Mouse (Mus musculus) midbrain, embryonic 15.5 days (tissue): ENCODE measurements around the gene Tbxa2r. TPM values are rescaled to one million over a fixed set of nuclear protein-coding genes. Genes with fewer than 3 reads are reported as not detected.

Experiments
- ATAC-seq: fragments of 200-750 bp; cut with Nextera tagmentation; replicated peaks from 2 replicates; pipeline ENCODE4 v1.8.0; 2017; ENCODE audit warnings: moderate TSS enrichment
- H3K27ac ChIP-seq: fragments of 300-500 bp; sonication (generic); 2 replicates; pipeline ENCODE4 v1.5.1; 2015; ENCODE audit warnings: mild to moderate bottlenecking, inconsistent platforms
- H3K27me3 ChIP-seq: fragments of 300-500 bp; sonication (generic); replicated peaks from 2 replicates; pipeline ENCODE4 v1.6.1; 2015; ENCODE audit warnings: inconsistent platforms
- H3K36me3 ChIP-seq: fragments of 300-500 bp; sonication (generic); replicated peaks from 2 replicates; pipeline ENCODE4 v1.6.1; 2015; ENCODE audit warnings: inconsistent platforms
- H3K4me1 ChIP-seq: fragments of 300-500 bp; sonication (generic); 2 replicates; pipeline ENCODE4 v1.6.1; 2015; ENCODE audit warnings: inconsistent platforms
- H3K4me2 ChIP-seq: fragments of 300-500 bp; sonication (generic); 2 replicates; pipeline ENCODE4 v1.6.1; 2015; ENCODE audit warnings: inconsistent platforms, mild to moderate bottlenecking, moderate library complexity
- H3K4me3 ChIP-seq: fragments of 300-500 bp; sonication (generic); 2 replicates; pipeline ENCODE4 v1.5.1; 2015; ENCODE audit warnings: mild to moderate bottlenecking, inconsistent platforms
- H3K9ac ChIP-seq: fragments of 300-500 bp; sonication (generic); 2 replicates; pipeline ENCODE4 v1.6.1; 2015; ENCODE audit warnings: mild to moderate bottlenecking, inconsistent platforms
- H3K9me3 ChIP-seq: fragments of 300-500 bp; sonication (generic); 2 replicates; pipeline ENCODE4 v1.6.1; 2016; ENCODE audit warnings: inconsistent platforms
- WGBS: fragments of 180-500 bp; shearing (Covaris S2); methylation state at CpG from one replicate; pipeline ENCODE4 v1.1.7; 2015; ENCODE audit warnings: mixed read lengths; 5-methylcytosine and 5-hydroxymethylcytosine counted together
- polyA plus RNA-seq: library from polyadenylated mRNA; unstranded; fragments of >200 nt; fragmentation: Nextera tagmentation; extraction: Ambion mirVana; gene quantifications from 2 replicates; pipeline ENCODE4 v1.2.1, GENCODE M21; 2015

The Tbxa2r gene
- polyA plus RNA-seq, 1 experiment from 2014 or later = 5.7 TPM

GRCm38 (mm10) chr10:81317273-81317672 lies 11.3 kb upstream of the Tbxa2r start:
- Histone ChIP-seq H3K36me3 (peaks cover 44% of the 10 kb centered on the region), H3K4me2 (peak overlapping the region; percentile 20)

DNA sequence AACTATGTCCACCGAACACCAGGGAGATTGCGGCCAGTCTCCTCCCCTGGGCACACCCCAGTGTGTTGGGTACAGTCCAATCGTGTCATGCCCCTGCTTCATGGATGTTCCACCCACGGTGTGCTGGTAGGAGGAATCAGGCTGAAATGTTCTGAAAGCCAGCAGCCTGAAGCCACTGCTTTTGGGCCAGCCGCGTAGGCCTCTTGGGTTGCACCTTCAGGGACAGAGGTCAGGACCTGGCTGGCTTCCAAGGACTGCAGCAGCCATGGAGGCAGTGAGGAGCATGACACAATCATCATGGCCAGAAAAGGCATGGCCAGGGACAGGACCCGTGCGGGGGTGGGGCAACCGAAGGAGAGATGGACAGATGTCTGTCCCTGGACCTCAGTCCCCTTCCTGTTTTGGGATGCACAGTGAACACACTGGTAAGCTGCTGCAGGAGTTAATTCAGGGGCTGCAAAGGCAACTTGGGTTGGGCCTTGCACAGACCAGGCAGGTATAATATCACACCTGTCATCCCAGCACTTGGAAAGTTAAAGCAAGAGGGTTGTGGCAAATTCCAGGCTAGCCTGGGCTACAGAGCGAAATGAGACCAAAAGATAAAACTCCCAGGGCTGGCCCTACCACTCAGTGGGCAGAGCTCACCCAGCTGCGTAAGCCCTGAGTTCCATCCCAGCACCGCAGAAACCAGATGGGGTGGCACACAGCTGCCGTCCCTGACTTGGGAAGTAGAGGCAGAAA lies 9.8 kb upstream of the Tbxa2r start:
- H3K4me3 ChIP-seq = no peak overlapping the region
- H3K9me3 ChIP-seq = no peaks in the 10 kb centered on the region
- 91% methylated on average over 13 of the region's 13 CpGs for WGBS
- no peak for ATAC-seq
- peak overlapping the region; percentile 36; the same call in 1 of the 2 replicates for H3K9ac ChIP-seq
- H3K36me3 ChIP-seq = peaks cover 38% of the 10 kb centered on the region
- H3K4me1 ChIP-seq = peaks cover 23% of the 10 kb centered on the region
- no peak overlapping the region for H3K27ac ChIP-seq
- peak overlapping the region; percentile 79; the same call in 1 of the 2 replicates for H3K4me2 ChIP-seq
- no peaks in the 10 kb centered on the region for H3K27me3 ChIP-seq

More at GRCm38 (mm10) chr10:81317273-81317672, 11.3 kb upstream of the Tbxa2r start:
- 12% methylated on average over 20 of the region's 20 CpGs for WGBS
- no peak overlapping the region for H3K4me3 ChIP-seq
- H3K27me3 ChIP-seq = no peaks in the 10 kb centered on the region
- H3K9ac ChIP-seq = no peak overlapping the region
- H3K9me3 ChIP-seq = no peaks in the 10 kb centered on the region
- peaks cover 21% of the 10 kb centered on the region for H3K4me1 ChIP-seq
- no peak overlapping the region for H3K27ac ChIP-seq
- no peak for ATAC-seq

DNA sequence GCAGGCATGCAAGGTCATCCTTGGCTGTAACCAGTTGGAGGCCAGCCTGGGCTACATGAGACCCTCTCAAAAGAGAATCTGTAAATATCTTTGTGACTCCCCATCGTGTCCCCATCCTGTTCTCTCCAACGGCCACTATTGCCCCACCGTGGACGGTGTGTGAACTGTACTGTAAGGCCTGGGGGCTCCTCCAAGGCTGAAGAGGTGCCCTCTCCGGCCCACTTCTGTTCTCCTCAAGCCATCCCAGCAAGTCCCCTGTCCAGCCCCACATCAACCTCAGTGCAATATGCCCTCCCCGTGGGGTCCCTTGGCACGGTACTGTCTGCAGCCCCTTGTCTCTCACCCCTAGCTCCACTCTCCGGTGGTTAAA lies 9.2 kb upstream of the Tbxa2r start:
- no peaks in the 10 kb centered on the region for H3K9me3 ChIP-seq
- peak overlapping the region; percentile 79 for H3K4me2 ChIP-seq
- H3K36me3 ChIP-seq = peaks cover 38% of the 10 kb centered on the region
- WGBS = 43% methylated on average over 8 of the region's 8 CpGs
- H3K4me1 ChIP-seq = peaks cover 23% of the 10 kb centered on the region
- H3K27me3 ChIP-seq = no peaks in the 10 kb centered on the region
- ATAC-seq = no peak
- peak overlapping the region; percentile 77 for H3K4me3 ChIP-seq
- H3K27ac ChIP-seq = peak overlapping the region; percentile 90
- peak overlapping the region; percentile 36 for H3K9ac ChIP-seq

GRCm38 (mm10) chr10:81319741-81320549 lies 8.6 kb upstream of the Tbxa2r start:
- Histone ChIP-seq H3K27ac (peak overlapping the region; percentile 90), H3K4me3 (peak overlapping the region; percentile 77), H3K4me1 (peaks cover 23% of the 10 kb centered on the region), H3K9me3 (no peaks in the 10 kb centered on the region), H3K27me3 (no peaks in the 10 kb centered on the region), H3K36me3 (peaks cover 39% of the 10 kb centered on the region), H3K4me2 (peak overlapping the region; percentile 79), H3K9ac (peak overlapping the region; percentile 36)
- ATAC-seq = peak; percentile 57
- under 1% methylated on average over 38 of the region's 38 CpGs for WGBS

- H3K27me3 ChIP-seq = no peaks in the 10 kb centered on the region
- H3K4me2 ChIP-seq = peak within 1 kb of the TSS; percentile 79
- H3K9me3 ChIP-seq = no peaks in the 10 kb centered on the region
- peak; percentile 93 for ATAC-seq
- H3K27ac ChIP-seq = peak within 1 kb of the TSS; percentile 90
- under 1% methylated on average over 68 of the region's 68 CpGs for WGBS
- H3K4me3 ChIP-seq = peak within 1 kb of the TSS; percentile 77
- H3K4me1 ChIP-seq = peaks cover 23% of the 10 kb centered on the region
- H3K9ac ChIP-seq = peak within 1 kb of the TSS; percentile 67
- H3K36me3 ChIP-seq = peaks cover 38% of the 10 kb centered on the region
Observed at GRCm38 (mm10) chr10:81320550-81321347, 7.8 kb upstream of the Tbxa2r start, which contains the start of gene Cactin. Cactin (plus strand) TSS chr10:81321103.

- 0 out of 2 replicates have a peak, but pooled peaks have one; percentile 1 for ATAC-seq
- peaks cover 40% of the 10 kb centered on the region for H3K36me3 ChIP-seq
- H3K27ac ChIP-seq = peak overlapping the region; percentile 90
- no peaks in the 10 kb centered on the region for H3K27me3 ChIP-seq
- peak overlapping the region; percentile 77 for H3K4me3 ChIP-seq
- peak overlapping the region; percentile 67 for H3K9ac ChIP-seq
- WGBS = 3% methylated on average over 20 of the region's 20 CpGs
- no peaks in the 10 kb centered on the region for H3K9me3 ChIP-seq
- H3K4me1 ChIP-seq = peaks cover 23% of the 10 kb centered on the region
- peak overlapping the region; percentile 79 for H3K4me2 ChIP-seq
Observed at GRCm38 (mm10) chr10:81321436-81321835, 7.1 kb upstream of the Tbxa2r start.

DNA sequence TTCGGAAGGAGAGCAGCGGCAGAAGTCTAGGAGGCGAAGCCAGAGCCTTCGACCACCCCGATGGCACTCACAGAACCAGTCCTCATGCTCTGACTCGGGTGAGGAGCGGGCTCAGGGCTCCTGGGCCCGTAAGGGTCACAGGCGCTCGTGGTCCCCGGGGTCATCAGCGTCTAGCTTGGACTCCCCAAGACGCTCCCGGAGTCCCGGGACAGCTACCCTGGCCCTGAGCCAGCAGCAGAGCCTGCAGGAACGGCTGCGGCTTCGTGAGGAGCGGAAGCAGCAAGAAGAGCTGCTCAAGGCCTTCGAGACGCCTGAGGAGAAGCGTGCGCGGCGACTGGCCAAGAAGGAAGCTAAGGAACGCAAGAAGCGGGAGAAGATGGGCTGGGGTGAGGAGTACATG lies 6.1 kb upstream of the Tbxa2r start:
- Histone ChIP-seq H3K4me2 (peak overlapping the region; percentile 79; the same call in 1 of the 2 replicates), H3K27me3 (no peaks in the 10 kb centered on the region), H3K9ac (no peak overlapping the region), H3K36me3 (peaks cover 40% of the 10 kb centered on the region), H3K9me3 (no peaks in the 10 kb centered on the region), H3K27ac (no peak overlapping the region), H3K4me3 (no peak overlapping the region), H3K4me1 (peaks cover 23% of the 10 kb centered on the region)
- 95% methylated on average over 27 of the region's 27 CpGs for WGBS
- ATAC-seq = no peak

- Histone ChIP-seq H3K36me3 (peaks cover 34% of the 10 kb centered on the region), H3K27me3 (no peaks in the 10 kb centered on the region), H3K27ac (no peak overlapping the region), H3K4me3 (no peak overlapping the region), H3K9me3 (no peaks in the 10 kb centered on the region), H3K4me1 (peaks cover 23% of the 10 kb centered on the region), H3K9ac (no peak overlapping the region), H3K4me2 (no peak overlapping the region)
- ATAC-seq = no peak
- 91% methylated on average over 23 of the region's 23 CpGs for WGBS
Observed at GRCm38 (mm10) chr10:81323141-81323775, 5.3 kb upstream of the Tbxa2r start.

- H3K27ac ChIP-seq = no peak overlapping the region
- no peak for ATAC-seq
- no peak overlapping the region for H3K4me2 ChIP-seq
- H3K9me3 ChIP-seq = no peaks in the 10 kb centered on the region
- H3K36me3 ChIP-seq = peaks cover 33% of the 10 kb centered on the region
- no peaks in the 10 kb centered on the region for H3K27me3 ChIP-seq
- H3K4me3 ChIP-seq = no peak overlapping the region
- H3K4me1 ChIP-seq = peaks cover 22% of the 10 kb centered on the region
- 94% methylated on average over 18 of the region's 18 CpGs for WGBS
- H3K9ac ChIP-seq = no peak overlapping the region
Observed at GRCm38 (mm10) chr10:81323791-81324530, 4.6 kb upstream of the Tbxa2r start.

GRCm38 (mm10) chr10:81325176-81325575 lies 3.4 kb upstream of the Tbxa2r start:
- WGBS = 95% methylated on average over 21 of the region's 21 CpGs
- Histone ChIP-seq H3K4me3 (no peak overlapping the region), H3K27ac (no peak overlapping the region), H3K36me3 (peaks cover 33% of the 10 kb centered on the region), H3K4me2 (no peak overlapping the region), H3K4me1 (peaks cover 11% of the 10 kb centered on the region), H3K27me3 (no peaks in the 10 kb centered on the region), H3K9me3 (no peaks in the 10 kb centered on the region), H3K9ac (no peak overlapping the region)
- ATAC-seq = no peak

- Histone ChIP-seq H3K4me2 (no peak overlapping the region), H3K27me3 (no peaks in the 10 kb centered on the region), H3K9me3 (no peaks in the 10 kb centered on the region), H3K4me3 (no peak overlapping the region), H3K27ac (no peak overlapping the region), H3K36me3 (peaks cover 33% of the 10 kb centered on the region), H3K4me1 (peaks cover 11% of the 10 kb centered on the region), H3K9ac (no peak overlapping the region)
- WGBS = 94% methylated on average over 18 of the region's 18 CpGs
- ATAC-seq = no peak
Observed at GRCm38 (mm10) chr10:81325781-81326180, 2.8 kb upstream of the Tbxa2r start.
